Mouse (Mus musculus) thymus, adult 2 months (tissue): ENCODE results near the gene Zfp825.
"Not testable (repeated sequence)": the region's sequence is repeated elsewhere in the genome, so short reads cannot be mapped to it uniquely, and the experiment has no call there.

Source experiments
- CTCF ChIP-seq: fragments of 200-500 bp; IDR thresholded peaks from 2 replicates; pipeline ENCODE4 v1.5.1; 2012; ENCODE audit warnings: mild to moderate bottlenecking, control low read depth, low read length, moderate library complexity, borderline replicate concordance; ENCODE audit not compliant: control insufficient read depth, poor library complexity, insufficient read depth; ENCODE audit errors: extremely low read depth
- POLR2A ChIP-seq: fragments of 200-500 bp; IDR thresholded peaks from 2 replicates; pipeline ENCODE4 v1.6.1; 2012; ENCODE audit warnings: mild to moderate bottlenecking, low read length, control low read depth, moderate library complexity; ENCODE audit not compliant: control insufficient read depth, poor library complexity, insufficient read depth; ENCODE audit errors: extremely low read depth

DNA sequence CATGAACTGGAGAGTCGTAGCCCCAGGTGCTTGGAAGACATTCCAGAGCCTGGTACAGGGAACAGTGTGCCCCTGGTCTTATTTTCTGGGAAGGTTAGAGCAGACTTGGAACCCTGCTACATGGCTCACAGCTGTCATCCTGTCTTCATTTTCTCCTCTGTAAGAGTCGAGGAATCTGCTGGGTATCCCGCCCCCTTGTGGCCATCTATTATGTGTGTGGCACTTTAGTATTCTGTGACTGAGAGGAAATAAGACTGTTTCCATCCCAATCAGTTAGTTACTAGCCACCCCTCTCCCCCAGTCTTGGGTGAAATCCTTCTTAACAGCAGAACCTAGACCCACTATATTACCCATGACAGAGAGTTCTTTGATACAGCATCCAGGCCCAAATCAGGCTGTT, 41.1 kb upstream of the Zfp825 start:
- TF ChIP-seq CTCF, POLR2A: not testable (repeated sequence)
